Mouse (Mus musculus) olfactory bulb, adult 2 months (tissue): ENCODE results near the gene Neu3.

Experiments
- CTCF ChIP-seq: fragments of 200-500 bp; IDR thresholded peaks from 2 replicates; pipeline ENCODE4 v1.5.1; 2012; ENCODE audit warnings: low read depth, mild to moderate bottlenecking, low read length, moderate library complexity; ENCODE audit not compliant: insufficient read depth
- POLR2A ChIP-seq: fragments of 200-500 bp; IDR thresholded peaks from 2 replicates; pipeline ENCODE4 v1.6.1; 2012; ENCODE audit warnings: mild to moderate bottlenecking, low read depth, low read length, moderate library complexity; ENCODE audit not compliant: insufficient read depth

DNA sequence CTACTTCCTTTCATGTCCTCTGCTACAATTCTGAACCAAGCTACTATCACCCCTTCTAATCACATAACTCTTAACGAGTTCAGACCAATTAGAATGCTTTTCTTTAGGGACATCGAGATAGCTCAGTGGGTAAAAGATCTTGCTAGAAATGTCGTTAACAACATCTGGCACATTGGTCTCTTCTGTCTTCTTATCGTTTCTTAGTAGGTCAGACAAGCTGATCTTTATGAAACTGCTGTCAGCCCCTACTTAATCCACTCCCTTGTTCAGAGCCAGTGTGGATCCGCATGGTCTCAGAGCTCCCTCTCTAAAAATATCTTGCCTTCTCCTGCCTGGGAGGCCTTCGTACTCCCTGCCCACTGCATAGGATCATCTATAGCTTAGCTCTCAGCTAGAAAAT, 45.7 kb upstream of the Neu3 start:
- TF ChIP-seq CTCF (no peak), POLR2A (no peak)
